Mouse (Mus musculus): ENCODE results near the gene Shisa5. TPM values are rescaled to one million over a fixed set of nuclear protein-coding genes. Genes with fewer than 3 reads are reported as not detected.

The Shisa5 gene
- total RNA-seq, 2 experiments from 2014 or later, result 71.6 to 77.5 TPM

DNA sequence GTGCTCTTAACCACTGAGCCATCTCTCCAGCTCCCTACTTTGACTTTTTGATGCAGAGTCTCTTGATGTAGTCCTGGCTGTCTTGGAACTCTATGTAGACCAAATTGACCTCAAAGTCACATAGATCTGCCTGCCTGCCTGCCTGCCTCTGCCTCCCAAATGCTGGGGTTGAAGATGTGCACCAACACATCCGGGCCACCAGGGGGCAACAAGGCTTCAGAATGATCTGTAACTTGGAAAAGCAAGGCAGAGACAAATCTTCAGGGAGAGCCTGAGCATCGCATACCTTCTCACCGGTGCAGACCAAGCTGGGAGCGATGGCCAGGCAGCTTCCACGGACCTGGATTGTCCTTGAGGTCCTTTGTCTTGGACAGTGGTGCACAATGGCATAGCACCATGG, 7.9 kb downstream of the Shisa5 start:
- intact Hi-C loops (cut with DNase I), result no loop called here
- no peak overlapping the region for H3K4me3 ChIP-seq
- DNase-seq (ENCODE audit: extremely low spot score in 1 of 2, low spot score in 2 of 2), result peak in 1 of 2 experiments; percentile 35
- no peak overlapping the region for H3K27ac ChIP-seq
- peak; percentile 67 for TF ChIP-seq CTCF (IDR thresholded peaks at IDR 0.05)

DNA sequence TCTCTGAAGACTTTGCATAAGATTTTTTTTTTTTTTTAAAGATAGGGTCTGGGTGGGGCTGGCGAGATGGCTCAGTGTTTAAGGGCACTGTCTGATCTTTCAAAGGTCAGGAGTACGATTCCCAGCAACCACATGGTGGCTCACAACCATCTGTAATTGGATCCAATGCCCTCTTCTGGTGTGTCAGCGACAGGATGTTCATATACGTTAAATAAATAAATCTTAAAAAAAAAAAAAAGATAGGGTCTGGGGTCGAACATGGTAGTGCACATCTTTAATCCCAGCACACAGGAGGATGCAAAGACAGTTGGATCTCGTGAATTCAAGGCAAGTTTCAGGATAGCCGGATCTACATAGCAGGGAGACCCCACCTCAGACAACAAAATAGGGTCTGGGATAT, 11.0 kb downstream of the Shisa5 start:
- no peak overlapping the region for H3K4me3 ChIP-seq
- DNase-seq (ENCODE audit: extremely low spot score in 1 of 2, low spot score in 2 of 2), result no peak
- no peak overlapping the region for H3K27ac ChIP-seq
- TF ChIP-seq CTCF (IDR thresholded peaks at IDR 0.05), result no peak
- intact Hi-C loops (cut with DNase I), result no loop called here

DNA sequence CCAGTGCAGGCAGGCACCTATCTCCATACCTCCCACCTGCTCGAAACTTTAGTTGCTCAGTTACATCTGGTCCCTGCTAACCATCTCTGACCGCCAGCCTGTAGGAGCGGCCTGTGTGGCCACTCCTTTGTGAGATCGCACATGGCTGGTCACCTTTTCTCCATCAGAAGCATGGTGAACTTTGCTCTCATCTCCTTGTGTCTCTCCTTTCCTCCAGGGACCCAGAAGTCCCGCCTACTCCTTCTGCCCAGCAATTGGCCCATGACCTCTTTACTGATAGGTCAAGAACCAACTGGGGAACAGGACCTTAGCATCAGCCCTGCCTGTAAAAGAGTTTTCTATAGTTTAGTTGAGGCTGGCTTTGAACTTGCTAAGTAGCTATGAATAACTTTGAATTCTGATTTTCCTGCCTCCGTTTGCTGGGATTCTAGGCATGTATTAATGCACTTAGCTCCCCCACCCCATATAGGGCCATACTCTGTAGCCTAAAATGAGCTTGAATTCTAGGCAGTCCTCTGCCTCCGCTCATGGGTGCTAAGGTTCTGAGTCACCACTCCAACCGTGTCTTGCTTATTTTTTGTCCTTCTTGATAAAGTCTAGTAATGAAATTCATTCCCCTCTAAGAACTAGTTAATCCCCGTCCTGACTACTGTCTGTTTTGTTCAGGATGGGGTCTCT, 11.8 kb downstream of the Shisa5 start:
- intact Hi-C loops (cut with DNase I), result no loop called here
- no peak for TF ChIP-seq CTCF (IDR thresholded peaks at IDR 0.05)
- no peak overlapping the region for H3K4me3 ChIP-seq
- H3K27ac ChIP-seq, result no peak overlapping the region
- DNase-seq (ENCODE audit: extremely low spot score in 1 of 2, low spot score in 2 of 2), result peak in 1 of 2 experiments; percentile 8

DNA sequence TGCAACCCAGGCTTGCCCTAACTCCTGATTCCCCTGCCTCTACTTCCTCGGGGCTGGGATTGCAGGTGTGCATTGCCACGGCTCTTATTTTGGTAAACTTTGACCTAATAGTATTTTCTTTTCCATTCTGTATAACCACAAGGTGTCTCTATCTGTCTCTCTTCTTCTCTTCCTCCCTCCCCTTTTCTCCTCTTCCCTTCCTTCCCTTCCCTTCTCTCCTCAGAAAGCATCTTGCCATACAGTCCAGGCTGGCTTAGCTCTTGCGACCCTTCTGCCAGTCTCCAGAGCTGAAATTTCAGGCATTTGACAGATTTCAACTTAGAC, 12.3 kb downstream of the Shisa5 start:
- Histone ChIP-seq H3K27ac (no peak overlapping the region), H3K4me3 (no peak overlapping the region)
- intact Hi-C loops (cut with DNase I), result no loop called here
- TF ChIP-seq CTCF (IDR thresholded peaks at IDR 0.05), result no peak
- no peak for DNase-seq (ENCODE audit: extremely low spot score in 1 of 2, low spot score in 2 of 2)

DNA sequence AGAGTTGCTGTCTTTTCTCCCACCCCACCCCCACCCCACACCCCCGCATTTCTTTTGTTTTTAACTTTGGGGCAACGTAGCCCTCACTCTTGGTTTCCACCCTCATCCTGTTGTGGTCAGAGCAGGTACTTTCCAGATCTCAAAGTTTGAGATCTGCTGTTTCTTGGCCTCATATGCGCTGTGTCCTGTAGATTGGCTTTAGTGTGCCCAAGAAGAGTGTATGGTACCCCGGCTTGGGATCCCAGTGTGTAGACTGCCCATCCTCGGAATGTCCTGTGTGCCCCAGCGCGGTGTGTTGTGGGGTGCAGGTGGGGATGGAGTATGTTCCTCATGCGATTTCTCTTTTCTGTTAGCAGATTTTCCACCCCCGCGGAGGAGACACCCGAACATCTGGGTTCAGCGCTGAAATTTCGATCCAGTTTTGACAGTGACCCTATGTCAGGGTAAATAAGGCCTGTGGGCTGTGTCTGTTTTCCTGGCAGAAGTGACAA, 12.7 kb downstream of the Shisa5 start:
- no peak overlapping the region for H3K4me3 ChIP-seq
- H3K27ac ChIP-seq, result no peak overlapping the region
- intact Hi-C loops (cut with DNase I), result no loop called here
- DNase-seq (ENCODE audit: extremely low spot score in 1 of 2, low spot score in 2 of 2), result peak in 1 of 2 experiments; percentile 6
- no peak for TF ChIP-seq CTCF (IDR thresholded peaks at IDR 0.05)

DNA sequence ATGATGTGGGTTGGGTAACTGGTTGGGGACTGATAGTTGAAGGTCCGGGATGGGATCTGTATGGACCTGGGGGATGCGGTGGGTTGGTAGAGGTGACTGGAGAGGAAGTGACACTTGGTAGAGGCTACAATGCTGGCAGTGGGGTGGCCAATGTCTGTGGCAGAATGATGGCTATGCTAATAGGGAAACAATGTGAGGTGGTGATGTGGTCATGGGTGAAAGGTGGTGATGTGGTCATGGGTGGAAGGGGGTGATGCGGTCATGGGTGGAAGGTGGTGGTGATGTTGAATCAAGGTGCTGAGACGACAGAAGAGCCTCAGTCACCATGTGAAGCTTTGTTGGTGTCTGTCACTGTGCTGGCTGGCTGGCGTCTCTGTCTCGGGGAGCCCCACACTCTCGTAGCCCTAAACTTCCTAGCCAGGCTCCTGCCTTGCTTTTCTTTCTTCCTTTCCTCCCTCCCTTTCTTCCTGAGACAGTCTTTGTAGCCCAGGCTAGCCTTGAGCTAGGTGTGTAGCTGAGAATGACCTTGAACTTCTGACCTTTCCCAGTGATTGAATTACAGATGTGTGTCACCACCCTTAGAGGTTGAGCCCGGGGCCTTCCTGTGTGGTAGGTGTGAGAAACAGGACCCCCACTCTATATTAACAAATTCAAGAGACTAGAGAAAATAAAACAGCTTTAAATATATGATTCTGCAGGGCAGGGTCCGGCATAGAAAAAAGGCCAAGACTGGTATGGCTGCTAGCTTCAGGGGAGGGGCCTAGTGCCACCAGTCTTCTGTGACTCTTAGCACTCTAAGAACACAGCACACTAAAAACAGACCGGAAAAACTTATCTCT, 13.5 kb downstream of the Shisa5 start:
- peak in 1 of 2 experiments; percentile 6 for DNase-seq (ENCODE audit: extremely low spot score in 1 of 2, low spot score in 2 of 2)
- no peak for TF ChIP-seq CTCF (IDR thresholded peaks at IDR 0.05)
- intact Hi-C loops (cut with DNase I), result no loop called here

DNA sequence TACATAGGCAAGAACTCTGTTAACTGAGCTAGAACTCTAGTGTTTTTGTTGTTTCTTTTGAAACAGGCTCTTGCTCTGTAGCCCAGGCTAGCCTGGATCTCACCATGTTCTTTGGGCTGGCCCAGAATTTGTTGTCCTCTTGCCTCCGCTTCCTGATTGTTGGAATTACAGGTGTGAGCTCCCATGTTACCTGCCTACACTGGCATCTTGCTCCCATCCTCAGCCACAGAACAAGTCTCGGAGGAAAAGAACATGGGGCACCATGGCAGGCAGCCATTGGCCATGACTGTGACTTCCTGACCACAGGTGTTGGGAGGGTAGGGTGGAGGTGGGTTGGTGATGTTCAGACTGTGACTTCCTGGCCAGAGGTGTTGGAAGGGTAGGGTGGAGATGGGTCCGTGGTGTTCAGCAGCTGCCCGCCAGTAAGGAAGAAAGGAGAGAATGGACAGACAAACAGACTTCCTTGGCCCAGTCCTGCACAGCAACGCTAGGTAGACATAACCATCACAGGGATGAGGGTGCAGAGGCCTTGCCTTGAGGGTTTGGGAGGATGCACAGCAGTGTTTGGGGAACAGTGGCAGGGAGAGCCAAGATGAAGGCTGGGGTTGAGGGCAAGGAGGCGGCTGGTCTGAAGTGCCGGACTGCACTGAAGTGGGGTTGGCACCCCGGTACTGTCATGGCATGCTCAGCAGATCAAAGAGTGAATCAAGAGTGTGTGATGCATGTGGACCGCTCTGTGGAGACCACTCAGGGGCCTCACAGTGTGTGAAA, 14.3 kb downstream of the Shisa5 start:
- no peak overlapping the region for H3K27ac ChIP-seq
- DNase-seq (ENCODE audit: extremely low spot score in 1 of 2, low spot score in 2 of 2), result peak in 1 of 2 experiments; percentile 7
- intact Hi-C loops (cut with DNase I), result no loop called here
- TF ChIP-seq CTCF (IDR thresholded peaks at IDR 0.05), result no peak
- H3K4me3 ChIP-seq, result no peak overlapping the region

More for the DNA sequence above, 13.5 kb downstream of the Shisa5 start:
- Histone ChIP-seq H3K27ac (no peak overlapping the region), H3K4me3 (no peak overlapping the region)

DNA sequence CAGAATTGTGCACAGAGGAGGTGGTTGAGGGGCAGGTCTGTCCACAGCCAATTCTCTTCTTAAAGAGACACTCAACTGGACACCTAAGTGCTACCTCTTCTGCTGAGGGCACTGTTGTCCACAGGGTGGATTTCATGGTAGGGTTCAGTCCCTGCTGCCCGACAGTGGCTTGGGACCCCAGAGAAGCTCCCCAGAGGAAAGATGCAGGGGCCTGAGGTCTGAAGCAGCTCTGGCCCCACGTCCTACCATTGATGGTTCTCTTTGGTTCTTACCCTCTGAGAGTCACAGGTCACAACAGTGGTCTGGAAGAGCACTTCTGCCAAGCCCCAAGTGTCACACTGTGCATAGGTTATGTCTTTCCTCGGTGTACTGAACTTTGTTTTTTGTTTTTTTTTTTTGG, 15.0 kb downstream of the Shisa5 start:
- intact Hi-C loops (cut with DNase I), result no loop called here
- H3K4me3 ChIP-seq, result no peak overlapping the region
- H3K27ac ChIP-seq, result no peak overlapping the region
- peak in 1 of 2 experiments; percentile 5 for DNase-seq (ENCODE audit: extremely low spot score in 1 of 2, low spot score in 2 of 2)
- no peak for TF ChIP-seq CTCF (IDR thresholded peaks at IDR 0.05)

DNA sequence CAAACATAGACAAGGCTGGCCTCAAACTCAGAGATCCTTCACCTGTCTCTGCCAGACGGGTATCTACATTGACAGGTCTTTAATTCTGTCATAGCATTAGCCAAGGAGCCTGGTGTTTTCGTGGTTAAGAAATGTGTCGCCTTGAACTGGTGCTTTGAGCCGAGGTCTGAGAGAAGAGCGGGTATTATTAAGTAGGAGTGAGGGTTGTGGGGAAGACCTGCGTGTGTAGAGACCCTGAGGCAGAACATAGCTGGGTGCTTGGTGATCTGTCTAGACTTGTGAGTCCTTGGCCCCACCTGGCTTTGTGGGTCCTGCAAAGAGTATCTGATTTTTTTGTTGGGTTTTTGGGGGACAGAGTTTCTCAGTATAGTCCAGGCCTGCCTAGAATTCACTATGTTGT, 15.5 kb downstream of the Shisa5 start:
- intact Hi-C loops (cut with DNase I), result no loop called here
- Histone ChIP-seq H3K4me3 (no peak overlapping the region), H3K27ac (no peak overlapping the region; the same call in 1 of the 2 replicates)
- peak in 1 of 2 experiments; percentile 5 for DNase-seq (ENCODE audit: extremely low spot score in 1 of 2, low spot score in 2 of 2)
- no peak for TF ChIP-seq CTCF (IDR thresholded peaks at IDR 0.05)

DNA sequence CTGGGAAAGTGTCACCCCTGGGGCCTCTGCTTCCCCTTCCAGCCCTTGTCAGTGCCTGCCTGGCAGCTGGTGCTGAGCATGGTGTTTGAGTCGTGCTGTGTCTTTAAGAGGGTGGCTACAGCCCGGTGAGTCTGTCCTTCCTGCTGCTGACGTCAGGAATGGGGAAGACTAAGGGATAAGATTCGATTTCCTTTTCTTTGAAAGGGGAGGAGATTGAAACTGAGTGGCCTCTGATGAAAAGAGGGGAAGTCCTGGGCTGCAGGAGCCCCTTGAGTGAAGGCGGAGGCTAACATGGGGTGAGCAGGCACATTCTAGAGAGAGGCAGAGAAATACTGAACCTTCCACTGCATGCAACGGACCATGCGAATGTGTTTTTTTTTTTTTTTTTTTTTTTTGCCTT, 16.3 kb downstream of the Shisa5 start:
- H3K4me3 ChIP-seq, result peak overlapping the region; percentile 45
- peak overlapping the region; percentile 90 for H3K27ac ChIP-seq
- peak; percentile 64 to 73 for DNase-seq (ENCODE audit: extremely low spot score in 1 of 2, low spot score in 2 of 2)
- intact Hi-C loops (cut with DNase I), result loop anchor here (1.0 kb wide), 1 partner anchor 45 kb away; no protein-coding TSS in a partner anchor
- TF ChIP-seq CTCF (IDR thresholded peaks at IDR 0.05), result no peak

DNA sequence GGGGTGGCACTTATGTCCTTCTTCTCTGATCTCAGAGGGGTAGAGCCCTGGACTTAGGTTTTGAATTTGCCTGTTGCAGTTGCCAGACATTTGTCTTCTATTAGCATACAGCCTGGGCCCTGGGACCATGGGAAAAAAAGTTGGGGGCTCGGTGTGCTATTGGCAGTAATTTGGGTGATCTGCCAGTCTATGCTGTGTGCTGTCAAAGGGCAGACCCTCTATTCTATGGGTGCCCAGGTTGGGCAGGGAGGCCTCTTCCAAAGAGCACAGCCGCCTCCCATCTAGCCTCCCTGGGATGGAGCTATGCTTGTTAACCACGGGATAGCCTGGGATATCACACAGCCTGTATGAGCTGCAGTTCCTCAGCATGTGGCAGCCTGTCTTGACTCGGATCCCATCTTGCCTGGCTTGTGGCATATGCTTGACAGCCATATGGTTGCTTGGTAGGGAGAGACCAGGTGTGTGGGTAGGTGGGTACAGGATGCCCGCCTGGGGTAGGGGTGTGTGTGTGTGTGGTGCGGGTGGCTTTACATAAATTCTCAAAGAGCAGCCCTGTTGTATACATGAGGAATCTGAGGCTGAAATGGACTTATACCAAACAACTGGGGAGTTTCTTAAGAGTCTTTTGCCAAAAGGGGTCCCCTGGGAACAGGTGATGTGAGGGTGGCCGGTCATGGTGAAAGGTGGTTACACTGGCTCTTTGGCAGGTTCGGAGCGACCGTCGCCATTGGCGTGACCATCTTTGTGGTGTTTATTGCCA, 17.1 kb downstream of the Shisa5 start:
- Histone ChIP-seq H3K27ac (peak overlapping the region; percentile 90), H3K4me3 (peak overlapping the region; percentile 45)
- intact Hi-C loops (cut with DNase I), result loop anchor here (1.0 kb wide), 1 partner anchor 46 kb away; no protein-coding TSS in a partner anchor
- TF ChIP-seq CTCF (IDR thresholded peaks at IDR 0.05), result no peak
- peak; percentile 15 to 19 for DNase-seq (ENCODE audit: extremely low spot score in 1 of 2, low spot score in 2 of 2)
